Mouse (Mus musculus) E14TG2a.4 (cell line): ENCODE results near the gene Hc.

Experiments
- H3K27me3 ChIP-seq: 2 replicates; pipeline ENCODE4 v1.6.1; 2014; ENCODE audit warnings: low read length, control low read depth; ENCODE audit not compliant: insufficient read depth
- H3K36me3 ChIP-seq: 2 replicates; pipeline ENCODE4 v1.6.1; 2014; ENCODE audit warnings: low read length, control low read depth; ENCODE audit not compliant: insufficient read depth
- H3K4me1 ChIP-seq: replicated peaks from 2 replicates; pipeline ENCODE4 v1.6.1; 2014; ENCODE audit warnings: low read depth, low read length, control low read depth
- H3K4me3 ChIP-seq: replicated peaks from 2 replicates; pipeline ENCODE4 v1.5.1; 2014; ENCODE audit warnings: mild to moderate bottlenecking, low read length
- H3K9me3 ChIP-seq: 2 replicates; pipeline ENCODE4 v1.6.1; 2014; ENCODE audit warnings: low read length, control low read depth
- CTCF ChIP-seq: conservative IDR thresholded peaks from 2 replicates; pipeline ENCODE4 v1.5.1; 2014; ENCODE audit warnings: low read length
- NANOG ChIP-seq: IDR thresholded peaks from 2 replicates; pipeline ENCODE4 v1.6.1; 2014; ENCODE audit warnings: borderline replicate concordance, low read length, mixed read lengths
- POU5F1 ChIP-seq: IDR thresholded peaks from 2 replicates; pipeline ENCODE4 v1.6.1; 2014; ENCODE audit warnings: low read length, borderline replicate concordance

Hc gene

DNA sequence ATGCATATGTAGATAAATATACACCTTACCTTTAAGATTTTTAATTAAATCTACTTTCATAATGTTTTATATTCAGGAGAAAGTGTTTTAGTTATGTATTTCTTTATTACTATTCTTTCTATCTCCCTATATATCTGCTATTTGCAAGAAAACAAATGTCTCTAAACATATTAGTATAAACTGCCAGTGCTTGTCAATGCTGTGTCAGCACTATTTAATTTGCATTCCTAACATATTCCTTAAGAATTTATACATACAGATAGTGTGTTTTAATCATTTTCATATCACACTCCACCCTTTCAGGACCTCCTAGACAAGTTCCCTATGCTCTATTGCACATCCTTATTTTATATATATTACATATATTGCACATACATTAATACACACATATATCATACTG is 41.5 kb upstream of the Hc start:
- Histone ChIP-seq H3K9me3 (no peaks in the 10 kb centered on the region), H3K4me1 (no peaks in the 10 kb centered on the region), H3K27me3 (no peaks in the 10 kb centered on the region), H3K4me3 (no peak overlapping the region), H3K36me3 (no peaks in the 10 kb centered on the region)
- no peak for TF ChIP-seq NANOG
- no peak for TF ChIP-seq POU5F1
- no peak for TF ChIP-seq CTCF

- Histone ChIP-seq H3K36me3 (no peaks in the 10 kb centered on the region), H3K4me3 (no peak within 1 kb of the TSS), H3K27me3 (no peaks in the 10 kb centered on the region), H3K9me3 (no peaks in the 10 kb centered on the region), H3K4me1 (no peaks in the 10 kb centered on the region)
- no peak for TF ChIP-seq CTCF
- TF ChIP-seq NANOG, result no peak
- TF ChIP-seq POU5F1, result no peak
These were observed 40.2 kb upstream of the Hc start, which contains the start of gene AI182371 for GRCm38 (mm10) chr2:35101443-35101842. Gene AI182371, minus strand, starts transcription at chr2:35101543.

DNA sequence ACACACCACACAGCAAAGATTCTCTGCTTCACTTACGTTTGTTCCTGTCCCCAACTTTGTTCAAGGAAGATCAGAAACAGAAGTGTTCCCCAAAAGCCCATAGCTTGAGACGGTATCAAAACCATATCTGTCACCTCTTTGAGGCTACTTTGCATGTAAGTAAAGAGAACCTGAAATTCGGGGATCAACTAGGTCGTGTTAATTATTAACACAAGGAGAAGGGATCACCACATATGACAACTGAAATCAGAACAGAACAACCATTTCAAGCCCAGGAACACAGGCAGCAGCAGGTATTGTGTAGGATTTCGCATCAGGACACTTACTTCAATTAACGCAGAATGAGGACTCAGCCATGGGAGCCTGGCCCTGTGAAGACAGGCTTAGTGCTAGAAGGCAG is 39.3 kb upstream of the Hc start:
- Histone ChIP-seq H3K9me3 (no peaks in the 10 kb centered on the region), H3K27me3 (no peaks in the 10 kb centered on the region), H3K36me3 (no peaks in the 10 kb centered on the region), H3K4me3 (no peak overlapping the region), H3K4me1 (no peaks in the 10 kb centered on the region)
- TF ChIP-seq CTCF (no peak), NANOG (no peak), POU5F1 (no peak)

- Histone ChIP-seq H3K9me3 (no peaks in the 10 kb centered on the region), H3K4me1 (no peaks in the 10 kb centered on the region), H3K36me3 (no peaks in the 10 kb centered on the region), H3K27me3 (no peaks in the 10 kb centered on the region), H3K4me3 (no peak overlapping the region)
- TF ChIP-seq POU5F1 (no peak), CTCF (no peak), NANOG (no peak)
These were observed 26.2 kb upstream of the Hc start for GRCm38 (mm10) chr2:35087418-35087817.

DNA sequence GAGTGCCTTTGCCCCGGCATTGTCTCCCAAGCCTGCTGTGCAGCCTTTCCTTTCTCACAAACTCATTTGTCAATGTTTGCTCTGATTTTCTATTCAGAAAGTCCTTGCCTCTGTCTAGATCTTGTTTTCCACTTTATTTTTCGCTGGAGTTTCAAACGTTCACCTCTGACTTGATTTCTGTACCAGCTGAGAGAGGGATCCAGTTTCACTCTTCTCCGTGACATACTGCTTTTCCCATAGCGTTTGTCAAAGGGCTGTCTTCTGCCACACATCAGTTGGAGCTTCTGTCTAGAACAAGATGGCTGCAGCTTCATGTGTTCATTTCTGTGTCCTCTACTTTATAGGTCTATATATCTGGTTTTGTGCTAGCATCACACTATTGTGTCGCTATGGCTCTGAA is 17.9 kb upstream of the Hc start:
- Histone ChIP-seq H3K27me3 (no peaks in the 10 kb centered on the region), H3K4me3 (no peak overlapping the region), H3K4me1 (no peaks in the 10 kb centered on the region), H3K36me3 (no peaks in the 10 kb centered on the region), H3K9me3 (no peaks in the 10 kb centered on the region)
- no peak for TF ChIP-seq POU5F1
- TF ChIP-seq CTCF, result no peak
- TF ChIP-seq NANOG, result no peak

DNA sequence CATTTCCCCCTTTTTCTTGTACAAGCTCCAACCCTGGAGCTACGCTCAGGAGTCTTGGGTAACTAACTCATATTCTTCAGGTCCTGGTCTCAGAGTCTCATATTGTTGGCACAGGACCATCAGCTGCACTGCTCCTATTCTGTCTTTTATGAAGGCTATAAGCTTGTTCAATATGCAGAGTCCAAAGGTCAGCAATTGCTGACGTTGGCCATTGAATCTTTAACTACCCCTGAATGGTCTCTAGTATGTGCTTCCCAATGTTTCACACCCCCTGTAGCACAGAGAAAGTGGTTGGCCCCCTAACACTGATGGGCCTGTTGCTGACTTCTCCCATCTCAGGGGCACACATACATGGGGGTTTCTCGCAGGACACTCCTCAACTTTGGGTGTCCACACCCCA is 13.1 kb upstream of the Hc start:
- H3K27me3 ChIP-seq, result no peaks in the 10 kb centered on the region
- H3K4me3 ChIP-seq, result no peak overlapping the region
- H3K9me3 ChIP-seq, result peaks cover 8% of the 10 kb centered on the region; the same call in 1 of the 2 replicates
- TF ChIP-seq POU5F1, result no peak
- TF ChIP-seq CTCF, result no peak
- no peak for TF ChIP-seq NANOG
- H3K4me1 ChIP-seq, result no peaks in the 10 kb centered on the region
- no peaks in the 10 kb centered on the region for H3K36me3 ChIP-seq

- no peaks in the 10 kb centered on the region for H3K4me1 ChIP-seq
- H3K4me3 ChIP-seq, result no peak overlapping the region
- H3K9me3 ChIP-seq, result peaks cover 8% of the 10 kb centered on the region; the same call in 1 of the 2 replicates
- H3K36me3 ChIP-seq, result no peaks in the 10 kb centered on the region
- TF ChIP-seq NANOG (no peak), CTCF (no peak), POU5F1 (no peak)
- H3K27me3 ChIP-seq, result no peaks in the 10 kb centered on the region
These were observed 11.3 kb upstream of the Hc start for GRCm38 (mm10) chr2:35072547-35072946.

GRCm38 (mm10) chr2:35070275-35070674 is 9.0 kb upstream of the Hc start:
- peaks cover 8% of the 10 kb centered on the region; the same call in 1 of the 2 replicates for H3K9me3 ChIP-seq
- TF ChIP-seq CTCF (no peak), NANOG (no peak), POU5F1 (no peak)
- H3K4me1 ChIP-seq, result peaks cover 9% of the 10 kb centered on the region
- no peak overlapping the region for H3K4me3 ChIP-seq
- no peaks in the 10 kb centered on the region for H3K27me3 ChIP-seq
- H3K36me3 ChIP-seq, result no peaks in the 10 kb centered on the region

DNA sequence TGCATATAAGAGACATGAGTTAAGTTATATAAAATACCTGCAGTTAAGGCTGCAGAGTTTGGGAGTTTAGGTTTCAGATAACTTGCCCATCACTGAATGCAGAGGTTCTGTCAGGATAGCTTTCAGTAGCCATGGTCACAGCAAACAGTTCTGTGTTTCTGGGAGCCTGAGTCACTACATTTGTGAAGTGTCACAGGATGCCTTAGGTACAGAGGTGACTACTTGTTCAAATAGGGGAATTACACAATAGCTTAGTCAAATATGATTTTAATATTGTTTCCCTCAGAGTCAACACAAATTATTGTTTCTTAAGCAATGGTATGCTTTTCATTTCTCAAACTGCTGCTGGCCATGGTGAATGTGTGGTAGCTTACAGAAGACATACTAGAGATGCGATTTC is 7.9 kb upstream of the Hc start:
- no peaks in the 10 kb centered on the region for H3K36me3 ChIP-seq
- TF ChIP-seq CTCF, result no peak
- no peak for TF ChIP-seq POU5F1
- no peak for TF ChIP-seq NANOG
- peaks cover 9% of the 10 kb centered on the region for H3K4me1 ChIP-seq
- H3K4me3 ChIP-seq, result no peak overlapping the region
- peaks cover 8% of the 10 kb centered on the region; the same call in 1 of the 2 replicates for H3K9me3 ChIP-seq
- no peaks in the 10 kb centered on the region for H3K27me3 ChIP-seq

DNA sequence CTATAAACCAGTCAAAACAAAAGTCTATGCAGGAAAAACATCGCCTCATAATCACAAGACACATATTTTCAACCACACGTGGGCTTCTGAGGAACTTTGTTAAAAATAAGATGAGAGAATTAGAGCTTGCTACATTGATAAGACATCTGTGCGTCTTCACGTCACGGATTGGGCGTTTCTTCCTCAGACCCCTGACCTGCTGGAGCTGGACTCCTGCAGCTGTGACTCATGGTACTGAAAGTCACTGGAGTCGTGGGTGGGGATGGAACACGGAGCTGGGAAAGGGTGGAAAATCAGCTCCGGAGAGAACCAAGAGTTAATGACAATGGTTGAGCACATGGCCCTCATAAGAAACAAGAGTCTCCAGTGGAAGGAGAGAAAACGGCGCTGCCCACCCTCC is 5.9 kb upstream of the Hc start:
- Histone ChIP-seq H3K36me3 (no peaks in the 10 kb centered on the region), H3K4me3 (no peak overlapping the region), H3K27me3 (no peaks in the 10 kb centered on the region), H3K4me1 (peaks cover 9% of the 10 kb centered on the region), H3K9me3 (no peaks in the 10 kb centered on the region)
- TF ChIP-seq NANOG, result no peak
- TF ChIP-seq POU5F1, result no peak
- no peak for TF ChIP-seq CTCF
